Mouse (Mus musculus) heart, embryonic 14.5 days (tissue): ENCODE measurements around the gene Nudt12. TPM values are rescaled to one million over a fixed set of nuclear protein-coding genes. Genes with fewer than 3 reads are reported as not detected.

Experiments
- ATAC-seq: fragments of 200-750 bp; cut with Nextera tagmentation; 2 replicates; pipeline ENCODE4 v1.8.0; 2017; ENCODE audit warnings: low read depth, moderate TSS enrichment; ENCODE audit not compliant: insufficient number of reproducible peaks, insufficient read depth, low FRiP score
- H3K27ac ChIP-seq, 2 experiments: fragments of 200-500 bp in 1 of 2; fragments of 300-500 bp in 1 of 2; sonication (generic) in 1 of 2; replicated peaks in 1 of 2; 2 replicates each; pipeline ENCODE4 v1.5.1; 2012 to 2014; ENCODE audit warnings: low read depth in 2 of 2, low read length in 2 of 2, control low read depth in 1 of 2, mild to moderate bottlenecking in 1 of 2, mixed read lengths in 1 of 2; ENCODE audit not compliant: control insufficient read depth in 1 of 2, insufficient read depth in 1 of 2
- H3K27me3 ChIP-seq: fragments of 300-500 bp; sonication (generic); 2 replicates; pipeline ENCODE4 v1.6.1; 2014; ENCODE audit warnings: mild to moderate bottlenecking, low read length, control low read depth; ENCODE audit not compliant: control insufficient read depth, insufficient read depth
- H3K36me3 ChIP-seq: fragments of 300-500 bp; sonication (generic); 2 replicates; pipeline ENCODE4 v1.6.1; 2014; ENCODE audit warnings: mild to moderate bottlenecking, control low read depth, low read length, mixed read lengths; ENCODE audit not compliant: control insufficient read depth, insufficient read depth
- H3K4me1 ChIP-seq, 2 experiments: fragments of 200-500 bp in 1 of 2; fragments of 300-500 bp in 1 of 2; sonication (generic) in 1 of 2; 2 replicates each; pipeline ENCODE4 v1.6.1; 2012 to 2014; ENCODE audit warnings: low read length in 2 of 2, control low read depth in 1 of 2, mixed read lengths in 1 of 2; ENCODE audit not compliant: control insufficient read depth in 2 of 2, insufficient read depth in 2 of 2
- H3K4me2 ChIP-seq: fragments of 300-500 bp; sonication (generic); 2 replicates; pipeline ENCODE4 v1.6.1; 2014; ENCODE audit warnings: mild to moderate bottlenecking, low read length
- H3K4me3 ChIP-seq, 2 experiments: fragments of 200-500 bp in 1 of 2; fragments of 300-500 bp in 1 of 2; sonication (generic) in 1 of 2; 2 replicates each; pipeline ENCODE4 v1.5.1; 2012 to 2014; ENCODE audit warnings: low read length in 2 of 2, mild to moderate bottlenecking in 2 of 2, control low read depth in 1 of 2, low read depth in 1 of 2, moderate library complexity in 1 of 2; ENCODE audit not compliant: control insufficient read depth in 1 of 2, insufficient read depth in 1 of 2
- H3K9ac ChIP-seq: fragments of 300-500 bp; sonication (generic); 2 replicates; pipeline ENCODE4 v1.6.1; 2014; ENCODE audit warnings: mild to moderate bottlenecking, low read length
- H3K9me3 ChIP-seq: fragments of 300-500 bp; sonication (generic); 2 replicates; pipeline ENCODE4 v1.6.1; 2016; ENCODE audit warnings: low read length, control low read depth; ENCODE audit not compliant: control insufficient read depth
- WGBS: fragments of 180-500 bp; shearing (Covaris S2); extraction: QIAGEN DNeasy Blood & Tissue Kit; methylation state at CpG from one replicate; pipeline ENCODE4 v1.1.7; 2014; 5-methylcytosine and 5-hydroxymethylcytosine counted together
- polyA plus RNA-seq: library from polyadenylated mRNA; unstranded; fragments of >200 nt; fragmentation: Nextera tagmentation; extraction: Ambion mirVana; gene quantifications from 2 replicates; pipeline ENCODE4 v1.2.1, GENCODE M21; 2014

Nudt12 gene
- polyA plus RNA-seq, 1 experiment from 2014 or later: 5.7 TPM

GRCm38 (mm10) chr17:59012421-59013090 lies 616 bp downstream of the Nudt12 start:
- no peaks in the 10 kb centered on the region for H3K4me1 ChIP-seq
- 13% methylated on average over 15 of the region's 15 CpGs for WGBS
- H3K9ac ChIP-seq: peak overlapping the region; percentile 82
- H3K27me3 ChIP-seq: no peaks in the 10 kb centered on the region
- H3K4me2 ChIP-seq: peak overlapping the region; percentile 80
- 0 out of 2 replicates have a peak, but pooled peaks have one; percentile 17 for ATAC-seq
- H3K4me3 ChIP-seq: peak overlapping the region; percentile 67 to 98
- peak overlapping the region; percentile 45 to 67; a peak in 3 of 4 replicates for H3K27ac ChIP-seq
- no peaks in the 10 kb centered on the region for H3K9me3 ChIP-seq
- 0 out of 2 replicates have a peak, but pooled peaks cover 7% of the 10 kb centered on the region for H3K36me3 ChIP-seq

GRCm38 (mm10) chr17:59011546-59012307 lies 1.4 kb downstream of the Nudt12 start:
- H3K36me3 ChIP-seq: 0 out of 2 replicates have a peak, but pooled peaks cover 7% of the 10 kb centered on the region
- H3K4me3 ChIP-seq: no peak overlapping the region
- H3K9me3 ChIP-seq: no peaks in the 10 kb centered on the region
- no peaks in the 10 kb centered on the region for H3K27me3 ChIP-seq
- no peak overlapping the region for H3K27ac ChIP-seq
- H3K4me1 ChIP-seq: no peaks in the 10 kb centered on the region
- H3K4me2 ChIP-seq: no peak overlapping the region
- ATAC-seq: no peak
- 78% methylated on average over 13 of the region's 13 CpGs for WGBS
- no peak overlapping the region for H3K9ac ChIP-seq

- no peaks in the 10 kb centered on the region for H3K4me1 ChIP-seq
- H3K9ac ChIP-seq: no peak within 1 kb of the TSS
- no peaks in the 10 kb centered on the region for H3K27me3 ChIP-seq
- ATAC-seq: no peak
- H3K4me3 ChIP-seq: no peak within 1 kb of the TSS
- no peaks in the 10 kb centered on the region for H3K36me3 ChIP-seq
- 64% methylated on average over 6 of the region's 6 CpGs for WGBS
- no peaks in the 10 kb centered on the region for H3K9me3 ChIP-seq
- H3K4me2 ChIP-seq: no peak within 1 kb of the TSS
- no peak within 1 kb of the TSS for H3K27ac ChIP-seq
Observed at GRCm38 (mm10) chr17:58991275-58991674, 21.9 kb downstream of the Nudt12 start, which contains the start of gene Pdzph1. Gene Pdzph1 (minus strand): TSS chr17:58991375.

GRCm38 (mm10) chr17:58973237-58973636 lies 39.9 kb downstream of the Nudt12 start:
- Histone ChIP-seq H3K9ac (no peak overlapping the region), H3K27me3 (no peaks in the 10 kb centered on the region), H3K27ac (no peak overlapping the region), H3K36me3 (no peaks in the 10 kb centered on the region), H3K9me3 (no peaks in the 10 kb centered on the region), H3K4me2 (no peak overlapping the region), H3K4me3 (no peak overlapping the region), H3K4me1 (no peaks in the 10 kb centered on the region)
- ATAC-seq: no peak
- 62% methylated on average over 5 of the region's 5 CpGs for WGBS

GRCm38 (mm10) chr17:58959905-58960304 lies 53.3 kb downstream of the Nudt12 start:
- Histone ChIP-seq H3K9ac (no peak overlapping the region), H3K4me1 (no peaks in the 10 kb centered on the region), H3K27me3 (no peaks in the 10 kb centered on the region), H3K4me2 (no peak overlapping the region), H3K36me3 (no peaks in the 10 kb centered on the region), H3K4me3 (no peak overlapping the region), H3K27ac (no peak overlapping the region), H3K9me3 (no peaks in the 10 kb centered on the region)
- WGBS: 30% methylated on average over 3 of the region's 3 CpGs
- no peak for ATAC-seq

GRCm38 (mm10) chr17:58957055-58957454 lies 56.1 kb downstream of the Nudt12 start:
- Histone ChIP-seq H3K27me3 (no peaks in the 10 kb centered on the region), H3K4me3 (no peak overlapping the region), H3K36me3 (no peaks in the 10 kb centered on the region), H3K9ac (no peak overlapping the region), H3K4me2 (no peak overlapping the region), H3K9me3 (no peaks in the 10 kb centered on the region), H3K27ac (no peak overlapping the region), H3K4me1 (no peaks in the 10 kb centered on the region)
- 88% methylated on average over 1 of the region's 1 CpGs for whole genome bisulfite sequencing
- ATAC-seq: no peak
